Mouse (Mus musculus) spleen, postnatal 10 days (tissue): Measurements from ENCODE around the gene Ice2.

Experiments
- DNase-seq, 2 experiments: peaks; one replicate each; pipeline ENCODE4 v3.0.0; 2021 to 2022; ENCODE audit warnings: low spot score in 2 of 2

Ice2 gene

DNA sequence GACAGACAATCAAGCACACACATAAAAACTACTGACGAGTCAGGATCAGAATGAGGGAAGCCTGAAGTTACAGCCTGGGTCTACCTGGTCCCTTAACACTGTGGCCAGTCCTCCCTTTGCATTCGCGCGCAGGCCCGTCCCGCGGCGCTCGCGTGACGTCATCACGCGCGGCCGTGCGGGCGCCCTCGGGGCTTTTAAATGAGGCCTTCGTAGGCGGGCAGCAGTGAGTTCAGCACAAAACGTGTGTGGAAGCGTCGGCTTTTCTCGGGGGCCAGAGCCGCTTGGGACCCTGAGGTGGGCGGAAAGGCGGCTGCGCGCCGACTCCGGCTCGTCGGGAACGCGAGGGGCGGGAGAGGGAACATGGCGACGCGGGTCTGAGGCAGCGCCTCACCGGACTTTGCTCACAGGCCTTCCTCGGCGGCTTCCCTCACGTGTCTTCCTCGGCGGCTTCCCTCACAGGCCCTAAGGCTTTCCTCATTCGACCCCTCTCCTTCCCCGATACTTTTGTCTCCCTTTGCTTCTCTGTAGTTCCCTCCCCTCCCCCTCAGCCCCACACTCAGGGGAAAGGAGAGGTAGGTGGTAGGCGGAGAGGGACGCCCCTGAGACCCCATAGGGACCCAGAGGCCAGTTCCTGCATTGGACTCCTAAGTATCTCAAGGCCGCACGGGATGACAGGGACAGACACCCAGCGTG is at the start of gene Ice2:
TSS of gene Ice2 (plus strand) at position 147 of the 693 bp plus-strand sequence.
- DNase-seq = peak; percentile 62 to 78

- DNase-seq = no peak
These were observed 48.2 kb upstream of the Ice2 start for GRCm38 (mm10) chr9:69349537-69349936.

GRCm38 (mm10) chr9:69354228-69354627 is 43.5 kb upstream of the Ice2 start:
- DNase-seq = no peak

DNA sequence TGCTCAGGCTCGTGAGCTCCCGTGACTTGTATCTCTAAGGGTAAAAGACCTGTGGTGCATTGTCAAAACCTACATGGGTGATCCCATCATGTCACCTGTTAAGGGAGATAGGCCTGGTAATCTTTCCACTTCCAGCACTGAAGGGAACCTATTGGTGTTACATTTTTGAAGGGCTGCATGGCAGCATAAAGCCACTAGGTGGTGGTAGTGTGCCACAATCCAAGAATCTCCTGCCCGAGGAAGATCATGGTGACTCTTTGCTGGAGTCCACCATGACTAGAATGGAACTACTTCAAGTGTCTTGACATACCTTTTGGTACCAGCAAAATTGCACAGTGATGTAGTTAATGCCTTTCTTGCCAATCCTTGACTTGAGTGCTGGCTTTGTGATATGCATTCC is 39.9 kb upstream of the Ice2 start:
- DNase-seq = peak; percentile 30 to 54

DNA sequence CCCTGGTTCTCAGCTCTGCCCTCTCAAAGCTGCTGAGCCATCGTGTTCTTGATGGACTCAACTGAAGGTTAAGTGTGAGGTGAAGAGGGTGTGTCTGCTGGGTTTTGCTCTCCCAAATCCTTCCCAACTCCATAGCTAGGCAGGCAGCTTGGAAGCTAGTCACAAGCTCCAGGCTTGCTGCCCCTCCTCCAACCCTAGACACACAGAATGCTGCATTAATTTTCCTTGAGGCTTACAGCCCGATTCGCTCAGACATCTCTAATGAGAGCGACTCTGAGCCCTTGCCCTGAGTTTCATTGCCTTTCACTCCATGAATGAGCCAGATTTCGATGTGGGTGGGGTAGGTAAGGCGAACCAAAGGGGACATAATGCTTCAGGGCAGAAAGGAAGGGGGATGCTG is 38.9 kb upstream of the Ice2 start:
- no peak for DNase-seq

DNA sequence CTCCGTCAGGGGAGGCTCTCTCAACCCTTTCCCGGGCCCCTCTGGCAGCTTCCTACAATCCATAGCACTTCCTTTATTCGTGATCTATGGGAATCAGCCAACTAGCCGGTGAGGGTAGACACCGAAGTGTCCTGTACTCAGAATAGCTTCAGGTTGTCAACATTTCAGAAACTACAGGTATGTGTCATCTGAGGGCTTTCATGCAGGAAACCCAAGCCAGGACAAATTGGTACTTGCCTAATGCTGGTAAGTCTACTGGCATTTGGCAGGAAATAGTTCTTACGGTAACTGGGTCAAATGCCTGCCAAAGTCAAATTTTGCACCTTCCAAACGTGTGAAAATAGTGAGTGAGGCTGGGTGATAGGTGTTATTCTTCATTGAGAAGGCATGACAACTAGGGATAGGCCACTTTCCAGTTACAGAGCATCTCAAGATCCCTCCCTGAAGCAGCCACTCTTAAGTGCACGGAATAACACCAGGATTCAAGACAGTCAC is 35.7 kb upstream of the Ice2 start:
- DNase-seq = no peak

DNA sequence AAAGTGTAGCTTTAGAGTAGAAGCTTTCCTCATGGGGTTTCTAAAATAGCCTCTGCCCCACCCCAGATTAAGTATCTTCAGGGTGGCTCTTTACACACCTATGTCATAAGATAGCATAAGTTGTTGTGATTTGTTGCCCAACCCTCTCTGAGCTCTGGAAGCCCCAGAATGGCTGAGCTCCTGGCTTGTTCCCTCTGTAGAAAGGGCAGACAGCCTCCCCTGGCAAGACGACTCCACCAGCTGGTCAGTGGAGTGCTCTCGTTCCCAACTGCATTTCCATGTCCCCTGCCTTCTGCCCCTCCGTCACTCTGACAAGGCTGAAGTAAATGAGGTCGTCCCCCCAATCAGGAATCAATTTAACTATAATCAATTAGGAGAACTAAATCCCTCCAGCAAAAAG is 34.9 kb upstream of the Ice2 start:
- no peak for DNase-seq

GRCm38 (mm10) chr9:69364117-69364516 is 33.6 kb upstream of the Ice2 start:
- no peak for DNase-seq

DNA sequence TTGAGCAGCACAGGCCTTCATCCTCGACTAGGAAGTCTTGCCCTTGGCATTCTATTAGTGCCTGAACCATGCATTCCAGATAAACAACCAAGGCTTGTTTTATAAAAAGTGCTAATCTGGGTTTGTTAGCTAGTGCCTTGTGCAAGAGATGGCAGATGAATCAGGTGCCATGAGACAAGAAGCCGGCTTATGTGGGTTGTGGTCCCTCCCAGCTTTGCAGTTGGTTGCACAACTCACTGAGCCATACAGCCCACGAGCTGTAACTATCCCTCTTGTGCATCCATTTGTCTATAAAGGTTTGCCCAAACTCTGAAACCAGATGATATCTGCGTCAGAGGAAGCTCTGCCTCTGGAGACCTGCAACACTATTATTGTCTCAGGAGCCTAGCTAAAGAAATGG is 30.7 kb upstream of the Ice2 start:
- DNase-seq = no peak

GRCm38 (mm10) chr9:69368071-69368470 is 29.6 kb upstream of the Ice2 start:
- peak; percentile 27 to 72 for DNase-seq

DNA sequence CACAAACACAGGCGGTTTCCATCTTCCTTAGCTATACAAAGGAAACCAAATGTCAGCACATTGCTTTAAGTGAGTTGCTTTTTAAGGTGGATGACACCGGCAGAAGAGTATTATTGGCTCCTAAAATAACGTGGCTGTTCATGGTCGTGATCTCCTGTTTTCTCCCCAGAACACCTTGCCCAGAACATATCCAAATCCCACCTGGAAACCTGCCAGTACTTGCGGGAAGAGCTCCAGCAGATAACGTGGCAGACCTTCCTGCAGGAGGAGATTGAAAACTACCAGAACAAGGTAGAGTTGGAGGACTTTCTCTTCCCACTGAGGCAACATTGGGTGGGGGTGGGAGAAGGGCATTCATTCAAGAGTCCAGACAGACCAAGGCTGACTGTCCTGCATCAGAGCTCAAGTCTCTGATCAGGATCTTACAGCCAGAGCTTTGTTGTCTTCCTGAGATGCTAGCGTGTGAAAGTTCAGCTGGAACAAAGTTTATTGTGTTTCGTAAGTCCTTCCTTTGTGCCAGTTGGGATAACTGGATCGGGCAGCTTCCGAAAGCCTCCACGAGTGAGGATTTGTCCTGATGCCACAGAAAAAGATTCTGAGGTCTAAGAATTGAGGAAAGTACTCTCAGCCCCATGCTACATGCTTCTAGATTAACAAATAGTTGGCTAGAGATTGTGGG is 26.5 kb upstream of the Ice2 start:
- DNase-seq = no peak

DNA sequence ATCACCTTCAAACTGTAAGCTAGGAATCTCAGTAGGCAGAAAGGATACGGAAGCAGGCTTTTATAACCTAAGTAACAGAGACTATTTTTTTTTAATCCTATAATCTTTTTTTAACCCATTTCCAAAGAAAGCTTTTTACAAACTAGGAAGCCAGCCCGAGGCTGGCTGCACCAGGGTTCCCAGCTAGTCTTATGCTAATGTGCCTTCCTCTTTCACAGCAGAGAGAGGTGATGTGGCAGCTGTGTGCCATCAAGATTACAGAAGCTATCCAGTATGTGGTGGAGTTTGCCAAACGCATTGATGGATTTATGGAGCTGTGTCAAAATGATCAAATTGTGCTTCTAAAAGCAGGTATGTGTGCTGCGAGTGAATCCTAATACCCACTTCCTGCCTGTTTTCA is 24.8 kb upstream of the Ice2 start:
- no peak for DNase-seq

GRCm38 (mm10) chr9:69376982-69377653 is 20.6 kb upstream of the Ice2 start:
- no peak for DNase-seq

- DNase-seq = no peak
These were observed 20.1 kb upstream of the Ice2 start for GRCm38 (mm10) chr9:69377654-69378045.

DNA sequence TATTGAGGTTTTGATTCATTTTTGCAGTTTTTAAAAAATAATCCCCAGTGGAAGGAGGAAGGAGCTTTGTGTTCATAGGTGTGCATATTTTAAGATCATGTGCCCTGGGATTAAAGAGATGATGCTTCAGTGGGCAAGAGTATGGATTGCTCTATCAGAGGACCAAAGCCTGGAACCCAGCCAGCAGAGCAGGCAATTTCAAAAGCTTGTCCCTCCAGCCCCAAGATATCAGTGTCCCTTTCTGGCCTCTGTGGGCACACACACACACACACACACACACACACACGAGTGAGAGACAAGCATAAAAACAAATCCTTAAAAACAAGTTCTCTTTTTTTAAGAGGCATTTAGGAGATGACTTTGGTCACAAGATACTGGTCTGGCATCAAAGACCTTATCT is 17.2 kb upstream of the Ice2 start:
- DNase-seq = no peak

DNA sequence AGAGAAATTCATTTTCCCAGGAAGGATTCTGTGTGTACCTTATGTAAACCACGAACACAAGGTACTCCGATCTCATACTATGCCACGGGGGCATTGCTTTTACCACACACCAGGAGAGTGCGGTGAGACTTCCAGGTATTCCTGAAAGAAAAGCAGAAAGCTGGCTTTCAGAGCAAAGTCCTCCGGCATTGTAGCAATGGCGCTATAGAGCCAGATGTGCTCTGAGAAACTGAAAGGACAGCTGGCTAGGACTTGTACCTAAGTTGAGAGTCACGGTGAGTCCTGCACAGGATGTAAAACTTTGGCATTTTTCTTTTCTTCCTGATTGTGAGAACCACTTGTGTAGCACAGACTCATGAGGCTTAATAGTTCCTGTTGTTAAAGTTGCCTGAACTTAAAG is 16.0 kb upstream of the Ice2 start:
- DNase-seq = no peak

- DNase-seq = no peak
These were observed 13.2 kb upstream of the Ice2 start for GRCm38 (mm10) chr9:69384475-69384874.

- no peak for DNase-seq
These were observed 12.8 kb upstream of the Ice2 start for GRCm38 (mm10) chr9:69384905-69385304.

- no peak for DNase-seq
These were observed 10.4 kb upstream of the Ice2 start for GRCm38 (mm10) chr9:69387296-69387695.

- DNase-seq = no peak
These were observed 7.1 kb upstream of the Ice2 start for GRCm38 (mm10) chr9:69390631-69391030.

DNA sequence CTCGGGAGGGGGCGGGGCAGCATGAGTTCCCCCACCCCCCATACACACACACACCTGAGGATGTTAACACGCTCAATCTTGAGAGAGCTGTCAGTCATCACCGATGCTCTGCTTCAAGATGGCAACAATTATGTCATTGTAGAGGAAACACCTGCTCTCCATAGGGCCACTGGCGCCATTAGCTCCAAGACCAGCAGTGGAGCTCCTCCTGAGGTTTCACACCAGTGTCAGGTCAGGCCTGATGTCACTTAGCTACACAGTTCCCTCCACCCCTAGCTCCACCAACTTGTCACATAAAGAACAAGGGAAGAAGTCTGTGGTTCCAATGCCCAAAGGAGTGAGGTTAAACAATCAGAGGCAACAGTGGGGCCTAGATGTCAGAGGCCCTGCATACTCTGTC is 3.5 kb upstream of the Ice2 start:
- DNase-seq = no peak

GRCm38 (mm10) chr9:69397432-69397759 is 310 bp upstream of the Ice2 start:
- DNase-seq = no peak

- DNase-seq = no peak
These were observed 746 bp downstream of the Ice2 start for GRCm38 (mm10) chr9:69398453-69398850.
